Mouse (Mus musculus): ENCODE data around the gene Crlf2. TPM values are rescaled to one million over a fixed set of nuclear protein-coding genes. Genes with fewer than 3 reads are reported as not detected.

The Crlf2 gene
- 10 to 100 TPM in 1 of 3 experiments, 1 to 10 TPM in 2; 4.5 to 10.3 (median 7.9) TPM for polyA plus RNA-seq (2017; shearing (Covaris generic))

DNA sequence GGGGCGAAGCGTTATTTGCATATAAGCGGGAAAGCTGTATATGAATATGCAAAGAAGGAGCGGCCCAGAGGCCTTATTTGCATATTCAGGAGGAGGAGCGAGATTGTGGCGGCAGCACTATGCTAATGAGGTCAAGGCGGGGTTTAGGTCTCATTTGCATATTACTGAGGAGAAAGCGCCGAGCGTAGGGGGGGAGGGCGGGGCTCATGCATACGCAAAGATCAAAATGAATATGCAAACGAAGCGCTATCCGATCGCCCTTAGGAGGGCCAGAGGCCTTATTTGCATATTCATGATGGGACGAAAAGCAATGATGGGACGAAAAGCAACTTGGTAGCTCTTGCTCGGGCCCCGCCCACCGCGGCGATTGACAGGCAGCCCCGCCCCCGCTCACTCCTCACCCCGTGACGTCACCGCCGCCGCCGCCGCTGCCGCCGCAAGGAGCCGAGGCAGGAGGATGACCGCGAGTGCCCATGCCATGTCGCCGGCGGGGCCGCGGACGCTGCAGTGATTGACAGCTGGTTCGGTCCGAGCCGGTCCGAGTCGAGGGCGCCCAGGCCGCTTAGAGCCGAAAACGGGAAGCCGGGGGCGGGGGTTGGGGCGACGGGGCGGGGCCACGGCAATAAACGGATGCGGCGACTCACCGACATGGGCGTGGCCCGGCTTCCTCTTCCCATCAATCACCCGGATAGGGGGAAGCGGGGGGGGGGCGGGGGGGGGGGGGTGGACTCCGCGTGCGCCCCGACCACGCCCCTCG is at the start of gene Crlf2:
Crlf2 (minus strand) TSS at position 590 of the 757 bp plus-strand sequence.
- ATAC-seq = peak; percentile 57

DNA sequence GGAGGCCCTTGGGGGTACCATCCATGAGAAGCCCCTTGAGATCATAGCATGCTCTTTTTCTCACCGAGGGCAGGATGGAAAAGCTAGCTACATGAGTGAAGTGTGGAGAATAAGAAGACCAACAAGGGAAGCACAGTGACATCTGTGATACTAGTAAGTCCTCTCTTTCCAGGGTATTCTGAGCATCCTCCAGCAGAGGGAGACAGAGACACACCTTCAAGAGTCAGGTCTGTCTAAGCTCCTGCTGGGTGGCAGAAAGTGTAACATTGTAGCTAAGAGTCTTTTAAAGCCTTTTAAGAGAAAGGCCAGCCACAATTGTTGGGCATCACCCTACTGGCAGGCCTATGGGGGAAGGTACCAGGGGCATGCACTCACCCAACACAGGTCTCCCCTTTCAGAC is 43.8 kb upstream of the Crlf2 start:
- ATAC-seq = peak; percentile 68

DNA sequence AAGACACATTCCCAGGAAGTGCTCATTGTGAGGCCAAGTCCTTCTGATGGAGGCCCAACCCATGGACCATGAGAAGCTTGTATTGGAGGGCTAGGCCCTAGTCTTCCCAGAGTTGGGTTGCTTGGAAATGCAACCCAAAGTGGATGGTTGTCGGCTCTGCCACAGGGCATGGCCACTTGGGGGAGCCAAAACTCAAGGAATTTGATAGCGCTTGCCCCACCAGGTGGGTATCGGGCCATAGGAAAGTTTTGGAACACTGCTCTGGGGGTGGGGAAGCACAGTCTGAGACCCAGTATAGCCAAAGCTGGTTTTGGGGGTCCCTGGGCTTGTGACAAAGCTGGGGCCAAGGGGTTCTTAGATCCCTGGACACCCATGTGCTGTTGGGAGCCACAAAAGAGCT is 42.3 kb upstream of the Crlf2 start:
- peak; percentile 49 for ATAC-seq

DNA sequence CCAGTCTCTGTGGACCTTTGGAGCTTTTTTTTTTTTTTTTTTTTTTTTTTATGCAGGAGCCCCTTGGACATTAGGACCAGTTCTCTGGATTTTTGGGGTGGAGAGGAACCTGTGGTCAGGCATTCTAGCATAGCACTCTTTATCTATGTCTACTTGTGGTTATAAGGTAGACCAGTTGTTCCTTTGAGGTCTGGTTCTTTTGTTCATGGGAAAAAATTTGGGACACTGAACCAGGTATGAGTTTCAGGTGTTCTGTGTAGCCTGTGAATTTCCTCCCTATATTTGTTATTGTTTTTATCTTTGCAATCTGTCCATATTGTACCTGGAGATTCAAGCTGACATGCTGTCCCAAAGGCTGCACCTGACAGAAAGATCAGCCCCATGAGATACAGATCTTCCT is 40.1 kb upstream of the Crlf2 start:
- ATAC-seq = no peak

DNA sequence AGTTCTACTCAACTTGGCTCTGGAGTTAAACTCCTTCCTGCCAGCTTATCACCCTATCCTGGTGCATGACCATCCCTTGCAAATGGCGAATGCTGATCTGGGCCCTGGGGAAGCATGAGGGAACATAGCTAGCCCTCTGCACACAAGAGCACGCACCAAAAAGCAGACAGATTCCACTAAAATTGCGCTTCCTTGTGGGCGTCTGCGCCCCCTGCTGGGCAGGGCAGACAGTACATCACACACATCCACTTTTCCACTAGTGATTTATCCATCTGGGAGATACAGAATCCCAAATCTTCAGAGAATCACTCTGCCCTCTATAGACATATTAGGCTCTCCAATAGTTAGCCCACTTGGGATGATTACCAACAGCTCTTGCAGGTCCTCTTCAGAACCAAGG is 37.9 kb upstream of the Crlf2 start:
- peak; percentile 63 for ATAC-seq

DNA sequence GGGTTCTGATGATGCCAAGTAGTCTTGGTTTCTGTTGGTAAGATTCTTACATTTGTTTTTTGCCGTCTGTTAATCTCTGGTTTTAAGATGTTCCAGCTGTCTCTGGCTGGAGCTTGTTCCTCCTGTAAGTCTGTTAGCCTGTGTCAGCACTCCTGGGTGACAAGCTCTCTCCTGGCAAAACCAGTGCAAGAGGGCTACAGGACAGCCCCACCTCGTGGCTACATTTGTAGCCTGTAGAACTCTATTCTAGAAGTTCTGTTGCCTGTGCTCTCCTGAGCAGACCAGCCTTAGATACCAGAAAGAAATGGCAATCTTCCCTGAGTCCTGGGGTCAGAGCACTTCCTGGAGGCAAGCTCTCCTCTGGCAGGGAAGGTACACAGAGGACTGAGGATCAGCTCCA is 4.0 kb upstream of the Crlf2 start:
- no peak for ATAC-seq

DNA sequence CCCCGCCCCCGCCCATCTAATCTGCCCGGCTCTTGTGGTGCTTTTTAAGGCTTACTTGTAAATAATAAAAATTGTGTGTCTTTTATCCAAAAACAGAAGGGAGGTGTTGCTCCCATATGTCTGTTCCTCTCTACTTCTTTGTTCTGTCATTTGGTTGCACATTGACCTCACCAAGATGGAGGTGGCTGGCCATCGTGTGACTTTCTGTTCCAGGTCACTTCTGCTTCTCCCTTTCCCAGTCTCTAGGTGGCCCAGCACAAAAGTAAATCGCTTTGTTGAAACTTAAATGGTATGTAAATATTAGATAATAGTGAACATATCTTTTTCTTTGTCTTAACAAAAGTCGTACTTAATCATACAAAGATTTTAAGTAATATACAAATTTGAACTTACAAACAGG is 398 bp upstream of the Crlf2 start:
- no peak for ATAC-seq

DNA sequence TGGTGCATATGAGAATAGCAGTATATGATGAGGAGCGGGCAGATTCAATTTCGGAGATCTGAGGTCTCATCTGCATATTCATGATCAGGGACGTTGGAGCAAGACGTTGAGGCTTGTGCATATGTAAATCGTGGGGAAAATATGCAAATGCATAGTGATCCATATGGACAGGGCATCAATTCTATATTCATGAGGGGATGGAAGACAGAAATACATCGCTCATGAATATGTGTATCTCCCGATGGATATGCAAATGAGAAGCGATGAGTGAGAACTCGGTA is 730 bp downstream of the Crlf2 start:
- ATAC-seq = peak; percentile 20

DNA sequence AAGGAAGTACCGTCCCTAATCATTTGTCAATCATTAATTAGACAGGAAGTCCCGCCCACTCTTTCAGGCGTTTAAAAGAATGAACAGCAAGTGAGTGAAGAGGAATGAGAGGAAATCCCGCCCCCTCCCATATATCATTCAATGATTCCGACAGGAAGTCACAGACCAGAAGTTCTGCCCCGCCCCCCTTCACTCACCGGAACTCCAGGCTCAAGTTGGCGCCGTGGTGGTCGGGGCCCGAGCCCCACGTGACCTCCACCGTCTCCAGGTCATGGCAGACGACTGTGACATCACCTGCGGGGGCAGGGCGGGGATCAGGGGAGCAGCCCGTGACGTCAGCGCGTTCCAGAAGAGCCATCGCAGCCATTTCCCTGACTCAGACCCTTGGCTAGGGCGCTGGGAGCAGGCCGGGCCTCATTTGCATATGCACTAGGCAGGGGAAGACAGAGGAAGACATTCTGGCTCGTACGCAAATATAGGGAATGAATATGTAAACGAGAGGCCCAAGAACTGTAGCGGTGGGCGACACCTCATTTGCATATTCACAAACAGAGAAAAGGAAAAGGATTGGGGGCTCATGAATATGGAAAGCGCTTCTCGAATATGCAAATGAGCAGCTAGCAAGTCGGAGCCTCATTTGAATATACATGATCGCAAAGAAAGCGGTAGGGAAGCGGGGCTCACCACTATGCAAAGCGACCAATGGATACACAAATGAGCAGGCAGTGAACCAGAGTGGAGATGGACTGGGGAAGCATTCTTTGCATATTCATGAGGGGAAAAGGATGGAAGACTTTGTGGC is 1.3 kb downstream of the Crlf2 start:
- ATAC-seq = peak; percentile 53

DNA sequence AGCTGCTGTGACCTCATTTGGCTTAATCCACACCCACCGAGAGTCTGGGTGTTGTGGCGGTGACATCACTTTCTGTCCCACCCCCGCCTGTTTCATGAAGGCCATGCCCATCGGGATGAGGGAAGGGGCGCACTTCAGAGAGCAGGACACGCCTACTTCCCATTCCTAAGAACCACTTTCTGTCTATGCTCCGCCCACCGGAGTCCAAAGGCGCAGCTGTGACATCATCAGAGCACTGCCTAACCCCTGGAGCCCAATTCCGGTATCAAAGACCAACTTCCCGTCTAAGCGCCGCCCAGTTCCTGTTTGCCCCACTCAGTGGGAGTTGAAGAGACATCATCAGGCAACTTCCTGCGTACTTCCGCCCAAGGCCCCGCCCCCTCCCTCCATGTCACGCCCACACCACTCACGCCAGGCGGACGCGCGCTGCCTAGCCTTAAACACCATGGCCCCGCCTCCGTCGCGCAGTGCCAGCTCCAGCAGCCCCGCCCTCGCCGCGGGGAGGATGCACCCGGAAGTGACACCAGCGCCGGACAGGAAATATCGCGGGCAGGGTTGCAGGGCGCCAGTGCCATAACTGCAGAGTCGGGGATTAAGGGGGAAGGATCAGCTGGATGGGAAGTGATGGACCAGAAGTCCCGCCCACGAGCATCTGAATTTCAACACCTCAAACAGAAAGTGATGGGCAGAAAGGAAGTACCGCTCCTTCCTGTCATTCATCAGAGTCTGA is 2.0 kb downstream of the Crlf2 start:
- peak; percentile 34 for ATAC-seq

DNA sequence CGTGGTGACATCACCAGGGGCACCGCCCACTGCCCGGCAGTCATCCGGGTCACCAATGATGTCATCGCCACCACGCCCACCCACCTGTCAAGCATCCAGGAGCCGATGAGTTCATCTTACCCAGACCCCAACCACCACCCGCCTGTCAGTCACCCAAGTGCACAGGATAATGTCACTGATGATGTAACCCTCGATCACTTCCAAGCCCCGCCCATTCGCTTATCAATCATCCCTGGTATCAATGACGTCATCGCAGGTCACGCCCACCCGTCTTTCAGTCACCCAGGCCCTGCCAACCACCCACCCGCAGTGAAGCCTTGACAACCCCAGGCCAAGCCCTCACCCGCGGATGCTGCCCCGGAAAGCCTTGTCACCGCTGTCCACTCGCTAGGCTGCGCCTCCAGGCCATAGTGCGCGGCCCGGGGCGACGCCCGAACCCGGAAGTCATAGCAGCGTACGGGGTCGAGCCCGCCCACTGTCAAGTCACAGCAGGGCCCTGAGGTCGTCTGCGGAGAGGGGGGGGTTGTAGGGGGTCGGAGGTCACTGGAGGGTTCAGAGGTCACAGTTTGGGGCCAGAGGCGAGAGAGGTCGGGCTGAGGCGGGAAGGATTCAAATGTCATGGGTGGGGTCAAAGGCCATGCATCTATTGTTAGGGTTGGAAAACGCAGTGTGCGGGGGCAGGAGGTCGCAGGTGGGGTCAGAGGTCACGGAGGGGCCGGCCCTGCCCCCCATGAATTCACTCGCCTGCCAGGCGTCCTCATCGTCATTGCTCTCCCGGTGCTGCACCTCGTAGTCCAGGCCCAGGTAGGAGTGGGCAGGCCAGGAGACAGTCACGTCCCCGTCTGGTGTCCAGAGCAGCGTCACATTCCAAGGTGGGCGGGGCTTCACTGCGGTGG is 2.9 kb downstream of the Crlf2 start:
- no peak for ATAC-seq

DNA sequence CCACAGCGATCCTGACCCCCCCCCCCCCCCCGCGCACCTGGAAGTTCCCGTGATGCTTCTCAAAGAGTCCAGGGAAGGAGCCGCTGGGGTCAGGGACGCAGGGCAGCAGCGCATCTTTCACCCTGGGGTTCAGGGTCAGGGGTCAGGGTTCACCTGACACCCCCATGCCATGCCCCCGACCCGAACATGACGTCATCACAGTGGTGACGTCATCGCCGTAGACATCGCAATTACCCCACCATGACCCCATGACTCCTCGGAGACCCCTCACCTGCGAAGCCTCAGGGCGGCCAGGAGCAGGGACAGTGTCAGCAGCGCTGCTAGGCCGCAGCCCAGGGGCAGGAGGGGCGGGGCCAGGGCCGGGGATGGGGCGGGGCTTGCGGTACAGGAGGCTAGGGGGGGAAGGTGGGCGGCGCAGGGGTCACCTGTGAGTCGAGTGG is 3.5 kb downstream of the Crlf2 start:
- ATAC-seq = no peak

DNA sequence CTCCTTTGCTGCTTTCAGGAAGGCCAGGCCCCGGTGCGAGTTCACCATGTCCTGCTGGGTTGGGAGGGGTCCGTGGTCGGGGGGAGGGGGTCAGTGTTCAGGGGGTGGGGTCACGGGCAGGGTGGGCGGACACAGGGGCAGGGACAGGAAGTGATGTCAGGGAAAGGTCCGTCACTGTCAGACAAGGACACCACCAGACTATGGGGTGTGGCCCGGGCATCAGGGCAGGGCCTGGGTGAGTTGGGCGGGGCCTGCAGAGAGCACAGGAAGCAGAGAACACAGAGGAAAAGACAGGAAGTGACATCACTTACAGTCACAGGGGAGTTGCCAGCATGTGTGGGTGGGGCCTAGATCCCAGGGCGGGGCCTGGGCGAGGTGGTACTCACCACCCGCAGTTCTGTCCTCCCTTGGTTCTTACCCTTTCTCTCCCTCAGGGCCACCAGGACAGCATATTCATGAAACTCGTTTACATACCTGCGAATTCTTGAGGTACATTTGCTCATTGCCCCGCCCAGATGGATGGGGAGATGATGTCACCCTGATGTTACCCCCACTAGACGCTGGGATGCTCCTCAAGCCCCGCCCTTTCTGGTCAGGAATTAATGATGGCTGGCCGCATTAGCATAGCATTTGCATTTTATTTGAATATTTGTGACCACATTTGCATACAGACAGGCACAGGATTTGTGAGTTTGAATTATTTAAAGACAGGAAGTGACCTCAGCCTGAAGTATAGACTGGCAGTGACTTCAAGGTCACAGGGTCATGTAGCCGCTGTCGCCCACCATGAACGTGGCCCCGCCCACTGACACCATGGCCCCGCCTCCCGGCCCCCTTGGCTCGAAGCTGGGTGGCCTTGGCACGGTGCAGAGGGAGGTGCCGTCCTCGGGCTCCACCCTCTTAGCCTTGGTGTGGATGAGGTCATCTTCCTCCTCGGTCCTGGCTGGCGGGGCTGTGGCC is 4.4 kb downstream of the Crlf2 start:
- no peak for ATAC-seq

DNA sequence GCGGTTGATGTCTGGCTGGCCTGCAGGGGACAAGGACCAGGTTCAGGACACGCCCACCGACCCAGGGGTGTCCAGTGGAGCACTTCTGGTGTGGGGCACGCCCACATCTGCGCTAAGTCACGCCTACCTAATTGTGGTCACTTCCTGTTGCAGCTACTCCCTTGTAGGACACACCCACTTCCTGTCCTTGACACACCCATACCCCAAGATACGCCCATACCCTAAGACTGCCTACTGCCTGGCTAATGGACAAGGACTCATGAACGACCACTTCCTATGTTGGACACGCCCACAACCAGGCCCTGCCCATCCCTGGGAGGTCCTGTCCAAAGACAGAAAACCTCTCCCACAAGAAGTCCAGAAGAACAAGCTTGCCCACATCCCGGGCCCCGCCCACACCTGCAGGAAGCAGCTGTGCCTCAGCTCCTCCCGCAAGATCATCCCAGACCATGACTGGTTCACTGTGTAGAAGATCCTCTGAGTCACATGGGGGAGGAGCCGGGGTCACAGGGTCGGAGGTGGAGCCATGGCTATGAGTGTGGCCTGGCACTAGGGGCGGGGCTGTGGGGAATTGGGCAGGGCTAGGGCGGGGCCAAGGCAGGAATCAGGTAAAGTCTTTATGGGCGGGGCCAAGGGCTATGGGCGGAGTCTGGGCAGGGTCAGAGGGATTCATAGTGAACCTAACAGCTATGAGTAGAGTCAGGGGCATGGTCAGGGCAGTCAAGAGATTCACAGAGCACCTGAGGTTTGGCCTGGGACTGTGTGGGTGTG is 5.4 kb downstream of the Crlf2 start:
- ATAC-seq = no peak

DNA sequence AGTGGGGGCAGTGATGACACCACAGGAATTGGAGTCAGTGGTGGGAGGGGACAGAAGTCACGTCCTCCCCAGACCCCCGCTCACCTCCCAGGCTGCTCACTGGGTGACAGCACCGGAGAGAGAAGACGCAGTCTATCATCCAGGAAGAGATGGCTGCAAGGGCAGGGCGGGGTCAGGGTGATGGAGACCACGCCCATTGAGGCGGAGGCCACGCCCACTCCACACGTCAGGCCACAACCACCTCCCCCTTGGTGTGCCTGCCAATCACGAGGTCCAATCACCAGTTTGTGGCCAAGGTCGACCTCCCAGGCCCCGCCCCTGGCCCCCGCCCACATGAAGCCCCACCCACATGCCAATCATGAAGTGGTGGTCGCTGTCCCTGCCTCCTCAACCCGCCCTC is 6.3 kb downstream of the Crlf2 start:
- ATAC-seq = no peak

DNA sequence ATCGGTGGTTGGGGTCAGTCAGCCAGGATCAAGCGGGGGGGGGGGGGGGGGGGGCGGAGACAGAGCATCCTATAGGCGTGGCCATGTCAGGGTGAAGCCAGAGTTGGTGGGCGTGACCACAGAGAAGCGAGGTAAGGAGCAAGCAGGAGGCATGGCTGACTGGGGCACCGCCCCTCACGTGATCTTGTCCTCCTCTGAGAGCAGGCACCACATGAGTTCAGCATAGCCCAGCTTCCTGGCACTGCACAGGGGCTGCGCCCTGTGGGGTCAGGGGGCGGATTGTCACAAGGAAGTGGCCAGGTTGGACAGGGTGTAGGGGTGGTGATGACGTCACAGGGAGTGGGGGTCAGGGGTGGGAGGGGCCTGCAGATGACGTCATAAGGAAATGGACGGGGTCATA is 6.7 kb downstream of the Crlf2 start:
- no peak for ATAC-seq

DNA sequence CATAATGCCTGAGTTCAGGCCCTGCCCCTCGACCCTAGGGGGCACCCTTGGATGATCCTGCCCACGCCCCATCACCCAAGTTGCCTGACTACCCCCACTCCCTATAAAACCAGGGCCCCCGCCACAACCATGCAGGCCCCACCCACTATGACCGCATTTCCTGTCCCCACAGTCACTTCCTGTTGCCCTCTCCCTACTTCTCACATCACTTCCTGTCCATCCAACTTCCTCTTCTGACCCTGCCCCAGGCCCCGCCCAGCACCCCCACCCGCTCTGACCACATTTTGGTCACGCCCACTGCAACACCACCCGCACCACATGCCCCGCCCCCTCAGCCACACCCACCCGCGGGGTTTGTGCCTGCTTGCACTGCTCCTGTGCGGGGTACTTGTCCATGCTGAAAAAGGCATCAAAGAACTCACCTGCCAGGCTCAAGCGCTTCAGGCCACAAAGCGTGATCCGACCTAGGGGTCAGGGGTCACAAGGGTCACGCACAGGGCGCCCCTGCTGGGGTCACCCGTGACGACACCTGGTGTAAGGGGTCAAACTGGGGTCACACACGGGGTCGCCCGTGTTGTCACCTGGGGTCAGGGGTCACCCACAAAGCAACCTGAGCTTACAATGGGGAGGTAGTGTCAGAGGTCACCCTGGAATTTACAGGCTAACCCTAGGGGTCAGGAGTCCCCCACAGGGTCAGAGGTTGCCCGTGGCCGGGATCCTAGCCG is 7.6 kb downstream of the Crlf2 start:
- no peak for ATAC-seq

DNA sequence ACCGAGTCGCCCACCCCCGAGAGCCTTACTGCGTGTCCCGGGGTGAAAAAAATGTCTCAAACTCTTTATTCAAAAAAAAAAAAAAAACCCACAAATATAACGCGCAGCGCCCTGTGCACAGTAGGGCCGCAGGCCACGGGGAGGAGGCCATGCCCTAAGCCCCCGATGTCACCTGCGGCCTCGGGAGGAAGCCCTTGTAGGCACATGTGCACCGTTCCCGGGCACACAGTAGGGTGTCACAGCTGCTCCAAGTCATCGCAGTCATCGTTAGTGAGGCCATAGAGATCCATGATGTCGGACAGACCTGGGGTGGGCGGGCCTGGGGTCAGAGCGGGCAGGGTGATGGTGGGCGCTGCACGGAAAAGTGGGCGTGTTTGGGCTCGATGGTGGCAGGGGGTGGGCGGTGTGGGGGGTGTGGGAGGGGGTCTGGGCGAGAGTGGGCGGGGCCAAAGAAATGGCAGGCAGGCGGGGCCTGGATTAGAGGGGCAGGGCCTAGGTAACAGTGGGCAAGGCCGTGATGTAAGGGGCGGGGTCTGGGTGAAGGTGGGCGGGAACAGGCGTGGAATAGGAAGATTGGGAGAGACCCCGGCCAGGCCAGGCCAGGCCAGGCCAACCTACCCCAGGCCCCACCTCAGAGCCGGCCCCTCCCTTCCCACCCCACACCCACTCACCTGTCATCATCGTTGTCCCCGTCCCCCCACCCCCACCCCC is 8.4 kb downstream of the Crlf2 start:
- no peak for ATAC-seq

DNA sequence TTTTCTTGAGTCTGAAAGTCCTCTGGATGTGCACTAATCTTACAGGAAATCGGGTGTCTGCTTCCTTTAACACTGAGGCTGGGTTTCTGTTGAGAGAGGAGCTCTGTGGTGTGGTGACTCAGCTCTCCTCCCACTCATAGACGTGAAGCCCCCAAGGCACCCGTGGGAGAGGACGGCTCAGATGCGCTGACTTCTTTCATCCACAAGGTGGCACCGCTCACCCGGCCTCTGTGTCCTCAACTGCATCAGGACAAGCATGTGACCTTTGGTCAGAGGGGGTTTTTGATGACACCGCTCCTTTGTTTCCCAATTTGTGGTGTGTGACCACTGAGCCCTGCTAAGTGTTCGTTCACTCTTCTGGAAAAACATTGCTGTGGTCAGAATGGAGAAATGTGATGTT is 10.1 kb downstream of the Crlf2 start:
- peak; percentile 72 for ATAC-seq

All from inflammation-experienced regulatory T-cells, adult 6 months (primary cell).